Mouse (Mus musculus) CH12.LX (cell line): ENCODE measurements around the gene Clec1a. TPM values are rescaled to one million over a fixed set of nuclear protein-coding genes. Genes with fewer than 3 reads are reported as not detected.

Source experiments
- DNase-seq: peaks from one replicate; pipeline ENCODE4 v3.0.0-alpha.2; 2013; ENCODE audit errors: extremely low read depth
- H3K27ac ChIP-seq: 2 replicates; pipeline ENCODE4 v1.5.1; 2012; ENCODE audit warnings: low read depth, mild to moderate bottlenecking, control low read depth, moderate library complexity; ENCODE audit not compliant: insufficient read depth
- H3K27me3 ChIP-seq: replicated peaks from 2 replicates; pipeline ENCODE3; 2012; ENCODE audit warnings: inconsistent platforms
- H3K36me3 ChIP-seq, 2 experiments: replicated peaks in 1 of 2; 2 replicates each; pipeline versions ENCODE3 to v1.6.1; 2012; ENCODE audit warnings: inconsistent platforms in 1 of 2, low read length in 1 of 2, mild to moderate bottlenecking in 1 of 2, mixed read lengths in 1 of 2, moderate library complexity in 1 of 2; ENCODE audit not compliant: control insufficient read depth in 1 of 2, insufficient read depth in 1 of 2
- H3K4me1 ChIP-seq, 2 experiments: 2 replicates each; pipeline ENCODE4 v1.6.1; 2012; ENCODE audit warnings: inconsistent platforms in 1 of 2, moderate library complexity in 1 of 2; ENCODE audit not compliant: insufficient read depth in 2 of 2, control insufficient read depth in 1 of 2
- H3K4me2 ChIP-seq: 2 replicates; pipeline ENCODE4 v1.6.1; 2012; ENCODE audit warnings: low read depth, mild to moderate bottlenecking, control low read depth; ENCODE audit not compliant: poor library complexity, insufficient read depth, severe bottlenecking
- H3K4me3 ChIP-seq, 3 experiments: fragments of 150-350 bp in 1 of 3; sonication (generic) in 1 of 3; replicated peaks in 1 of 3; 2 replicates each; pipeline versions ENCODE3 to v1.5.1; 2011 to 2012; ENCODE audit warnings: low read depth in 2 of 3, low read length in 2 of 3, mild to moderate bottlenecking in 2 of 3, moderate library complexity in 2 of 3, control low read depth in 1 of 3, improper control_type of control experiment in 1 of 3, inconsistent platforms in 1 of 3, mixed read lengths in 1 of 3; ENCODE audit not compliant: poor library complexity in 1 of 3
- H3K79me2 ChIP-seq: replicated peaks from 2 replicates; pipeline ENCODE4 v1.6.1; 2012; ENCODE audit warnings: mild to moderate bottlenecking, moderate library complexity; ENCODE audit not compliant: control insufficient read depth, poor library complexity, insufficient read depth, severe bottlenecking; ENCODE audit errors: extremely low read depth
- H3K9ac ChIP-seq: 2 replicates; pipeline ENCODE4 v1.6.1; 2012; ENCODE audit warnings: low read depth, mild to moderate bottlenecking, control low read depth, moderate library complexity; ENCODE audit not compliant: insufficient read depth
- H3K9me3 ChIP-seq: replicated peaks from 2 replicates; pipeline ENCODE3; 2012; ENCODE audit warnings: low read length, inconsistent platforms, mixed read lengths
- BHLHE40 ChIP-seq: IDR thresholded peaks from 2 replicates; pipeline ENCODE4 v1.6.1; 2011; ENCODE audit warnings: mild to moderate bottlenecking, low read depth, low read length, improper control_type of control experiment
- CHD1 ChIP-seq: IDR thresholded peaks from 2 replicates; pipeline ENCODE4 v1.6.1; 2012; ENCODE audit warnings: low read depth, low read length, improper control_type of control experiment, inconsistent platforms
- CTCF ChIP-seq, 2 experiments: IDR thresholded peaks in 1 of 2; conservative IDR thresholded peaks in 1 of 2; 2 replicates each; pipeline ENCODE4 v1.5.1; 2011 to 2012; ENCODE audit warnings: low read depth in 2 of 2, low read length in 2 of 2, improper control_type of control experiment in 1 of 2, inconsistent platforms in 1 of 2, mild to moderate bottlenecking in 1 of 2, moderate library complexity in 1 of 2
- E2F4 ChIP-seq: IDR thresholded peaks from 2 replicates; pipeline ENCODE4 v1.6.1; 2011; ENCODE audit warnings: low read depth, low read length, improper control_type of control experiment; ENCODE audit not compliant: insufficient replicate concordance
- ELF1 ChIP-seq: IDR thresholded peaks from 2 replicates; pipeline ENCODE4 v1.6.1; 2014; ENCODE audit warnings: low read depth, mild to moderate bottlenecking, inconsistent platforms, low read length, improper control_type of control experiment
- IRF4 ChIP-seq: IDR thresholded peaks from 2 replicates; pipeline ENCODE4 v1.6.1; 2014; ENCODE audit warnings: low read depth, mild to moderate bottlenecking, inconsistent platforms, low read length, improper control_type of control experiment
- JUN ChIP-seq: IDR thresholded peaks from 2 replicates; pipeline ENCODE4 v1.6.1; 2011; ENCODE audit warnings: low read depth, mild to moderate bottlenecking, low read length, improper control_type of control experiment, moderate library complexity; ENCODE audit not compliant: insufficient read depth
- MAFK ChIP-seq: IDR thresholded peaks from 2 replicates; pipeline ENCODE4 v1.6.1; 2011; ENCODE audit warnings: low read length, improper control_type of control experiment; ENCODE audit not compliant: insufficient replicate concordance
- NELFE ChIP-seq: IDR thresholded peaks from 2 replicates; pipeline ENCODE4 v1.6.1; 2011; ENCODE audit warnings: low read depth, low read length, improper control_type of control experiment
- NRF1 ChIP-seq: IDR thresholded peaks from 2 replicates; pipeline ENCODE4 v1.6.1; 2014; ENCODE audit warnings: low read depth, mild to moderate bottlenecking, inconsistent platforms, low read length, improper control_type of control experiment, moderate library complexity
- PAX5 ChIP-seq: IDR thresholded peaks from 2 replicates; pipeline ENCODE4 v1.6.1; 2012; ENCODE audit warnings: low read length, inconsistent platforms, mixed read lengths
- SIN3A ChIP-seq: IDR thresholded peaks from 2 replicates; pipeline ENCODE4 v1.6.1; 2012; ENCODE audit warnings: low read length, improper control_type of control experiment, inconsistent platforms
- SMC3 ChIP-seq: IDR thresholded peaks from 2 replicates; pipeline ENCODE4 v1.6.1; 2011; ENCODE audit warnings: low read depth, low read length, improper control_type of control experiment
- TBP ChIP-seq: conservative IDR thresholded peaks from 2 replicates; pipeline ENCODE4 v1.6.1; 2011; ENCODE audit warnings: low read depth, low read length, improper control_type of control experiment
- USF1 ChIP-seq: IDR thresholded peaks from 2 replicates; pipeline ENCODE4 v1.6.1; 2014; ENCODE audit warnings: low read depth, mild to moderate bottlenecking, inconsistent platforms, low read length, improper control_type of control experiment
- USF2 ChIP-seq: conservative IDR thresholded peaks from 2 replicates; pipeline ENCODE4 v1.6.1; 2011; ENCODE audit warnings: low read depth, low read length, improper control_type of control experiment
- ZNF384 ChIP-seq: IDR thresholded peaks from 2 replicates; pipeline ENCODE4 v1.6.1; 2012; ENCODE audit warnings: low read depth, low read length, improper control_type of control experiment, inconsistent platforms
- dilution Hi-C: fragments of 300-500 bp; cut with MboI; formaldehyde crosslinking; loops from 2 replicates; pipeline ENCODE4 v1.14.3; 2020; ENCODE audit warnings: low sequenced_read_pairs; ENCODE audit not compliant: extremely low pct_unique_long_range_greater_than_20kb, extremely low pct_ligation_motif_present
- in situ Hi-C: fragments of 300-500 bp; cut with MboI; formaldehyde crosslinking; loops from 3 replicates; pipeline ENCODE4 v1.14.3; 2019; ENCODE audit warnings: low sequenced_read_pairs, low pct_ligation_motif_present, low pct_unique_long_range_greater_than_20kb, mixed read lengths
- polyA plus RNA-seq: library from polyadenylated mRNA; unstranded; fragments of >175 nt; gene quantifications from 2 replicates; pipeline ENCODE4 v1.2.1, GENCODE M21; 2012; ENCODE audit warnings: low read depth; ENCODE audit not compliant: insufficient read length
- total RNA-seq, 2 experiments: library from RNA; depleted of rRNA; stranded (reverse); fragments of 300-350 nt in 1 of 2; fragments of >200 nt in 1 of 2; gene quantifications; 2 replicates each; pipeline ENCODE4 v1.2.3; 2012 to 2014

Clec1a gene
- total and polyA plus RNA-seq, 3 experiments: not detected

GRCm38 (mm10) chr6:129422311-129422710 lies 29.5 kb downstream of the Clec1a start:
- Histone ChIP-seq H3K4me2 (no peak overlapping the region), H3K4me1 (peaks cover 0 to 15% of the 10 kb centered on the region in 2 experiments; a peak in 2 of 4 replicates), H3K4me3 (no peak overlapping the region), H3K9ac (no peak overlapping the region), H3K27me3 (no peaks in the 10 kb centered on the region), H3K36me3 (no peaks in the 10 kb centered on the region), H3K9me3 (no peaks in the 10 kb centered on the region), H3K27ac (no peak overlapping the region), H3K79me2 (no peaks in the 10 kb centered on the region)
- dilution Hi-C loops (no loop called here), in situ Hi-C loops (no loop called here)
- DNase-seq: no peak
- TF ChIP-seq E2F4 (no peak), IRF4 (no peak), CTCF (conservative IDR thresholded peaks at IDR 0.05 in 1 of 2, IDR thresholded peaks at IDR 0.05 in 1 of 2; ENCODE audit: low read depth in 2 of 2, low read length in 2 of 2) (no peak), ELF1 (no peak), MAFK (no peak), NELFE (no peak)

DNA sequence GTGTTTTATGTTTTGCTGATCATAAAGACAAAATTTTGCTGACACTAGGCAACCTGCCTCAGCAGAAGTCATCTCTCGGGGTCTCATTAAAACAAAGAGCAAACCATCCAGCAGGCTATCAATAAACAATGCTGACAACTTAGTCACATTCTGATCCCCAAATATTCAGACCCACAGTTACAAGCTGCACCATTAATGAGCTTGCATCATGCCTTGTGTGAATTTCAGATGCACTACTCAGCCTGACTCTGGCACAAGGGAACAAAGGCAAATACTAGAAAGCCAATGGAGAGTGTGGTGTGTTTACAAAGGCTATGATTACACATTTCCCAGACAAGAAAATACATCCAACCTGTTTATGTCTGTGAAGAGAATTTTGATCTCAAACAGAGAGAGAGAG lies 37.6 kb downstream of the Clec1a start:
- Histone ChIP-seq H3K27ac (no peak overlapping the region), H3K36me3 (no peaks in the 10 kb centered on the region), H3K4me3 (no peak overlapping the region), H3K4me2 (no peak overlapping the region), H3K4me1 (0 out of 4 replicates have a peak, but pooled peaks cover 0 to 1% of the 10 kb centered on the region in 2 experiments), H3K27me3 (peaks cover 2% of the 10 kb centered on the region), H3K9me3 (no peaks in the 10 kb centered on the region), H3K79me2 (no peaks in the 10 kb centered on the region), H3K9ac (no peak overlapping the region)
- no peak for DNase-seq
- TF ChIP-seq USF1 (no peak), MAFK (no peak), USF2 (no peak), SIN3A (no peak), BHLHE40 (no peak), TBP (no peak), JUN (no peak), NRF1 (no peak), SMC3 (no peak), CTCF (conservative IDR thresholded peaks at IDR 0.05 in 1 of 2, IDR thresholded peaks at IDR 0.05 in 1 of 2; ENCODE audit: low read depth in 2 of 2, low read length in 2 of 2) (no peak)
- dilution Hi-C loops (no loop called here), in situ Hi-C loops (no loop called here)

DNA sequence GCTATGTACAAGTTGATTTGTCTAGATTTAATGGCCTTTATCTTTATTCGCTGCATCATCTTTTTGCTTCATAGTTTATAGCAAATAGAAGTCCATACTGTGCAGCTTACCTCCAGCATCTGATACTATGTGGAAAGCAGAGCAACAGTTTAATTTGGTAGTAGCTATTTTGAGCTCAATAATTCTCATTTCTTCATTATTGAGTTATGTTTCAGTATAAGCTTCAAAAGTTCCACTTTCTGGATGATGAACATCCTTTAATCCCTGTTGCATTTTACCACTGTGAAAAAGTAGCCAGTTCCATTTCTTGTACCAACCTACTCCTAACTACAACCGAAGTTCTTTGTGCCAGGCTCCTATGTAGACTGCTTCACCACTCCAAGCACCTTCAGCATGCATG lies 43.2 kb downstream of the Clec1a start, which contains the start of gene Clec9a:
Clec9a (plus strand) TSS at position 301 of the 400 bp plus-strand sequence.
- H3K4me3 ChIP-seq: no peak within 1 kb of the TSS

More for the DNA sequence above, 43.2 kb downstream of the Clec1a start, which contains the start of gene Clec9a:
- DNase-seq: no peak
- Histone ChIP-seq H3K4me2 (no peak within 1 kb of the TSS), H3K79me2 (no peaks in the 10 kb centered on the region), H3K27me3 (no peaks in the 10 kb centered on the region), H3K9ac (no peak within 1 kb of the TSS)
- TF ChIP-seq E2F4 (no peak), ZNF384 (no peak), ELF1 (no peak), CHD1 (no peak), PAX5 (no peak), IRF4 (no peak), BHLHE40 (no peak)
- TF ChIP-seq, all 38 proteins: peak for 0
- H3K27ac ChIP-seq: no peak within 1 kb of the TSS
- no peaks in the 10 kb centered on the region for H3K9me3 ChIP-seq
- in situ Hi-C loops: loop anchor here (5.0 kb wide), 1 partner anchor 34 kb away; no protein-coding TSS in a partner anchor
- H3K36me3 ChIP-seq: no peaks in the 10 kb centered on the region
- dilution Hi-C loops: no loop called here
- peaks cover 0 to 19% of the 10 kb centered on the region in 2 experiments; a peak in 2 of 4 replicates for H3K4me1 ChIP-seq
